ENCODE assay signal across 24 mouse cellular contexts in genomic region chr5:115859461-115859860, GRCm38 (mm10). TPM values are rescaled to one million over a fixed set of nuclear protein-coding genes. Genes with fewer than 3 reads are reported as not detected.
DNase-seq lines count a peak whose midpoint lies in the region; ATAC-seq and TF ChIP-seq lines count a peak whose summit lies in the region.
"Had no signal": no experiment of that assay in that cellular context is flagged by ENCODE, and none has a peak within 500 bp of the region (broad histone marks: within the 10 kb centered on the region; RNA-seq: fewer than 3 reads in every experiment).

No protein-coding gene starts in this region.

- H3K36me3 ChIP-seq in forebrain, embryonic 12.5 days (replicated peaks) = peaks cover 80% of the 10 kb centered on the region
- 0 out of 2 replicates have a peak, but pooled peaks cover 5% of the 10 kb centered on the region for H3K36me3 ChIP-seq in forebrain, embryonic 15.5 days
- peaks cover 2% of the 10 kb centered on the region; the same call in 1 of the 2 replicates for H3K36me3 ChIP-seq in hindbrain, embryonic 13.5 days
- no peaks in the 10 kb centered on the region for H3K36me3 ChIP-seq in hindbrain, embryonic 16.5 days (ENCODE audit: control insufficient read depth, insufficient read depth, low read length)
- no peaks in the 10 kb centered on the region for H3K36me3 ChIP-seq in midbrain, embryonic 16.5 days (ENCODE audit: control insufficient read depth, insufficient read depth, low read length)
- H3K36me3 ChIP-seq in midbrain, embryonic 10.5 days = peaks cover 93% of the 10 kb centered on the region
- H3K36me3 ChIP-seq: hindbrain, embryonic 15.5 days had no signal

- H3K4me3 ChIP-seq in forebrain, embryonic 12.5 days (replicated peaks) = no peak overlapping the region
- H3K4me3 ChIP-seq in forebrain, embryonic 15.5 days = no peak overlapping the region
- H3K4me3 ChIP-seq in hindbrain, embryonic 13.5 days = no peak overlapping the region
- no peak overlapping the region for H3K4me3 ChIP-seq in hindbrain, embryonic 16.5 days (ENCODE audit: low read length)
- no peak overlapping the region for H3K4me3 ChIP-seq in midbrain, embryonic 16.5 days (ENCODE audit: low read depth, low read length)
- H3K4me3 ChIP-seq in midbrain, embryonic 10.5 days = no peak overlapping the region
- H3K4me3 ChIP-seq: embryonic facial prominence, embryonic 13.5 days; heart, adult 2 months; heart, embryonic 15.5 days; hindbrain, embryonic 15.5 days had no signal

- CTCF ChIA-PET in Patski (lab: Charles Lee) = interaction anchor here (1.0 kb wide), 1 partner anchor 9 kb away, joined by 3 read pairs; no protein-coding TSS in a partner anchor

- no peak overlapping the region; the same call in 1 of the 2 replicates for H3K4me2 ChIP-seq in forebrain, embryonic 12.5 days
- no peak overlapping the region for H3K4me2 ChIP-seq in forebrain, embryonic 15.5 days (replicated peaks)
- H3K4me2 ChIP-seq in hindbrain, embryonic 13.5 days = no peak overlapping the region
- H3K4me2 ChIP-seq in hindbrain, embryonic 16.5 days (ENCODE audit: low read length) = no peak overlapping the region
- H3K4me2 ChIP-seq in midbrain, embryonic 16.5 days (ENCODE audit: low read length) = no peak overlapping the region
- H3K4me2 ChIP-seq: embryonic facial prominence, embryonic 13.5 days; heart, embryonic 11.5 days; heart, embryonic 15.5 days; hindbrain, embryonic 15.5 days had no signal

- 87% methylated on average over 9 of the region's 9 CpGs for WGBS in forebrain, embryonic 12.5 days
- WGBS in forebrain, embryonic 15.5 days = 81% methylated on average over 9 of the region's 9 CpGs
- WGBS in hindbrain, embryonic 13.5 days = 85% methylated on average over 9 of the region's 9 CpGs
- 86% methylated on average over 9 of the region's 9 CpGs for WGBS in hindbrain, embryonic 16.5 days
- WGBS in midbrain, embryonic 16.5 days = 80% methylated on average over 9 of the region's 9 CpGs
- WGBS in midbrain, embryonic 10.5 days = 89% methylated on average over 9 of the region's 9 CpGs

- H3K27ac ChIP-seq in forebrain, embryonic 12.5 days = no peak overlapping the region
- H3K27ac ChIP-seq in forebrain, embryonic 15.5 days (replicated peaks) = no peak overlapping the region
- peak overlapping the region; percentile 32; the same call in 1 of the 2 replicates for H3K27ac ChIP-seq in hindbrain, embryonic 13.5 days
- H3K27ac ChIP-seq in hindbrain, embryonic 16.5 days (ENCODE audit: low read depth, low read length) = no peak overlapping the region
- peak overlapping the region; percentile 40; the same call in 1 of the 2 replicates for H3K27ac ChIP-seq in midbrain, embryonic 16.5 days (ENCODE audit: low read length)
- no peak overlapping the region for H3K27ac ChIP-seq in midbrain, embryonic 10.5 days (replicated peaks)
- H3K27ac ChIP-seq: embryonic facial prominence, embryonic 13.5 days; heart, adult 2 months; heart, embryonic 15.5 days; hindbrain, embryonic 15.5 days had no signal

- in situ Hi-C loops in Patski (cut with MboI; ENCODE audit: low pct_unique_long_range_greater_than_20kb) = no loop called here

- DNase-seq in midbrain, embryonic 10.5 days (ENCODE audit: low spot score) = no peak
- DNase-seq in Patski (ENCODE audit: low read depth, low spot score) = peak; percentile 34
- DNase-seq in heart, postnatal 4 days = no peak
- DNase-seq: adrenal gland, adult 2 months; adrenal gland, postnatal 25 days; B cell, adult 2 months; cerebellum, adult 18-20 months; cerebellum, adult 9-11 months; cerebellum, postnatal 36 days; gastrocnemius, postnatal 14 days; heart, adult 2 months; heart, postnatal 14 days had no signal

- TF ChIP-seq CTCF in Patski (IDR thresholded peaks at IDR 0.05) = no peak

- no peak for ATAC-seq in forebrain, embryonic 12.5 days (ENCODE audit: low FRiP score)
- no peak for ATAC-seq in forebrain, embryonic 15.5 days (replicated peaks)
- ATAC-seq in hindbrain, embryonic 13.5 days (ENCODE audit: low FRiP score) = no peak
- no peak for ATAC-seq in hindbrain, embryonic 16.5 days
- ATAC-seq in midbrain, embryonic 16.5 days = no peak
- ATAC-seq in Patski = peak; percentile 10
- ATAC-seq: CD4-positive, CD25-positive, alpha-beta regulatory T cell, adult 4 months; forebrain, embryonic 16.5 days had no signal

- H3K27me3 ChIP-seq in forebrain, embryonic 12.5 days = no peaks in the 10 kb centered on the region
- no peaks in the 10 kb centered on the region for H3K27me3 ChIP-seq in forebrain, embryonic 15.5 days
- no peaks in the 10 kb centered on the region for H3K27me3 ChIP-seq in hindbrain, embryonic 13.5 days
- H3K27me3 ChIP-seq in hindbrain, embryonic 16.5 days (replicated peaks; ENCODE audit: control insufficient read depth, insufficient read depth, low read length) = no peaks in the 10 kb centered on the region
- no peaks in the 10 kb centered on the region for H3K27me3 ChIP-seq in midbrain, embryonic 16.5 days (ENCODE audit: control insufficient read depth, insufficient read depth, low read depth, low read length)
- no peaks in the 10 kb centered on the region for H3K27me3 ChIP-seq in midbrain, embryonic 10.5 days (ENCODE audit: low read depth, poor library complexity, severe bottlenecking)
- H3K27me3 ChIP-seq in Patski = no peaks in the 10 kb centered on the region
- H3K27me3 ChIP-seq: embryonic facial prominence, embryonic 13.5 days; heart, embryonic 15.5 days; hindbrain, embryonic 15.5 days had no signal

- H3K9me3 ChIP-seq in forebrain, embryonic 12.5 days = no peaks in the 10 kb centered on the region
- no peaks in the 10 kb centered on the region for H3K9me3 ChIP-seq in forebrain, embryonic 15.5 days
- no peaks in the 10 kb centered on the region for H3K9me3 ChIP-seq in hindbrain, embryonic 13.5 days
- H3K9me3 ChIP-seq in hindbrain, embryonic 16.5 days (ENCODE audit: control insufficient read depth, low read length) = no peaks in the 10 kb centered on the region
- no peaks in the 10 kb centered on the region for H3K9me3 ChIP-seq in midbrain, embryonic 16.5 days (replicated peaks; ENCODE audit: control insufficient read depth, low read length, poor library complexity, severe bottlenecking)
- no peaks in the 10 kb centered on the region for H3K9me3 ChIP-seq in midbrain, embryonic 10.5 days (replicated peaks)
- H3K9me3 ChIP-seq: embryonic facial prominence, embryonic 13.5 days; G1E; heart, embryonic 15.5 days; hindbrain, embryonic 15.5 days had no signal

- POLR2A ChIA-PET in Patski (lab: Charles Lee) = no interaction called here

- H3K4me1 ChIP-seq in forebrain, embryonic 12.5 days = no peaks in the 10 kb centered on the region
- peaks cover 7% of the 10 kb centered on the region; the same call in 1 of the 2 replicates for H3K4me1 ChIP-seq in forebrain, embryonic 15.5 days
- peaks cover 14% of the 10 kb centered on the region for H3K4me1 ChIP-seq in hindbrain, embryonic 13.5 days (replicated peaks)
- H3K4me1 ChIP-seq in hindbrain, embryonic 16.5 days (ENCODE audit: control insufficient read depth, insufficient read depth, low read depth, low read length) = no peaks in the 10 kb centered on the region; the same call in 1 of the 2 replicates
- H3K4me1 ChIP-seq in midbrain, embryonic 16.5 days (ENCODE audit: control insufficient read depth, insufficient read depth, low read length) = peaks cover 7% of the 10 kb centered on the region
- peaks cover 33% of the 10 kb centered on the region for H3K4me1 ChIP-seq in midbrain, embryonic 10.5 days
- H3K4me1 ChIP-seq: heart, embryonic 15.5 days had no signal

- 0 out of 2 replicates have a peak overlapping the region, but pooled peaks have one; percentile 3 for H3K9ac ChIP-seq in forebrain, embryonic 12.5 days
- no peak overlapping the region for H3K9ac ChIP-seq in forebrain, embryonic 15.5 days (replicated peaks)
- no peak overlapping the region for H3K9ac ChIP-seq in hindbrain, embryonic 13.5 days
- H3K9ac ChIP-seq in hindbrain, embryonic 16.5 days (ENCODE audit: low read depth, low read length) = no peak overlapping the region
- H3K9ac ChIP-seq in midbrain, embryonic 16.5 days (ENCODE audit: low read depth, low read length) = no peak overlapping the region
- H3K9ac ChIP-seq: embryonic facial prominence, embryonic 13.5 days; heart, embryonic 15.5 days; hindbrain, embryonic 15.5 days had no signal

RNA-seq across cellular contexts. Expression of gene Cit, which starts 14.4 kb away (rescaled TPM):
- polyA plus RNA-seq in forebrain, embryonic 12.5 days (2016; fragmentation: Nextera tagmentation; extraction: Ambion mirVana) = 41.4 and 46.5 TPM in 2 replicates
- 17.2 and 20.3 TPM in 2 replicates for polyA plus RNA-seq in forebrain, embryonic 15.5 days (2015; fragmentation: Nextera tagmentation; extraction: Ambion mirVana)
- 16.3 and 17.7 TPM in 2 replicates for polyA plus RNA-seq in hindbrain, embryonic 13.5 days (2015; fragmentation: Nextera tagmentation; extraction: Ambion mirVana)
- polyA plus RNA-seq in hindbrain, embryonic 16.5 days (2015; fragmentation: Nextera tagmentation; extraction: Ambion mirVana) = 32.0 and 39.8 TPM in 2 replicates
- 28.3 and 30.7 TPM in 2 replicates for polyA plus RNA-seq in midbrain, embryonic 16.5 days (2015; fragmentation: Nextera tagmentation; extraction: Ambion mirVana)
- 45.5 and 47.2 TPM in 2 replicates for polyA plus RNA-seq in midbrain, embryonic 10.5 days (2016; fragmentation: Nextera tagmentation; extraction: Ambion mirVana)
- 11.7 TPM for polyA plus RNA-seq in Patski (2021)
- total RNA-seq in heart, postnatal 4 days (2021) = 10 to 100 TPM; 22.7 to 25.4 TPM

Comparison
In these comparisons a context has a peak if more than half of its experiments do, and no peak if none do; other contexts are left out.
1. H3K27ac ChIP-seq: peak in hindbrain, embryonic 13.5 days (single experiment) and midbrain, embryonic 16.5 days (single experiment); none in forebrain, embryonic 12.5 days (single experiment), forebrain, embryonic 15.5 days (single experiment), hindbrain, embryonic 16.5 days (single experiment) and midbrain, embryonic 10.5 days (single experiment).